25 mouse cellular contexts compared by ENCODE assay signal in the genomic region with DNA sequence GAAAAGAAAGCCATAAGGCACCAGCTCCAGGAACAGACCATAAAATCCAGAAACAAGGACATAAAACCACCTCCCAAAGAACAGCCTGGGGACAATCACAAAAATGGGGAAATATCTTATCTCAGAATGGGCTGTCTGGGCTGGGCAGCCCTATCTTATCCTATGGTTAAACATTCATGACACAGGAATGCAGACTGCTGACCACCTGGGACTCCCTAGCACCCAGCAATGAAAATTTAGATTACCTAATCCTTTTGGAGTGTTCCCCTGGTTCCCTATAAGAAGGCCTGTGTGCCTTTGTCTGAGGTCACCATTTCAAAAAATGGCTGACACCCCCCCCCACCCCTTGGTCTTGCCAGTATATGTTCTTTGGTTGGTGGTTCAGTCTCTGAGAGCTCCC. TPM values are rescaled to one million over a fixed set of nuclear protein-coding genes. Genes with fewer than 3 reads are reported as not detected.
DNase-seq lines count a peak whose midpoint lies in the region; ATAC-seq and TF ChIP-seq lines count a peak whose summit lies in the region.
"Had no signal": no experiment of that assay in that cellular context is flagged by ENCODE, and none has a peak within 500 bp of the region (broad histone marks: within the 10 kb centered on the region; RNA-seq: fewer than 3 reads in every experiment).

No protein-coding gene starts in this region.

- DNase-seq in stomach, postnatal 0 days (ENCODE audit: low spot score), result no peak
- DNase-seq in Patski (ENCODE audit: low read depth, low spot score), result no peak
- peak; percentile 48 for DNase-seq in yolk sac, embryonic 10.5 days (ENCODE audit: low spot score)
- no peak for DNase-seq in cerebellum, postnatal 10 days
- no peak for DNase-seq in right cerebral cortex, adult 18-20 months
- DNase-seq: adrenal gland, adult 2 months; adrenal gland, postnatal 36 days; cerebellum, adult 8-10 months; cerebellum, postnatal 36 days; embryo, embryonic 11 days; forebrain, postnatal 0 days; heart, postnatal 14 days; kidney, adult 18-20 months; kidney, postnatal 25 days; left cerebral cortex, postnatal 4 days; right cerebral cortex, postnatal 14 days had no signal

- H3K27me3 ChIP-seq in stomach, embryonic 14.5 days (ENCODE audit: control insufficient read depth, insufficient read depth, low read length), result no peaks in the 10 kb centered on the region
- no peaks in the 10 kb centered on the region for H3K27me3 ChIP-seq in stomach, postnatal 0 days (ENCODE audit: control insufficient read depth, insufficient read depth, low read length)
- H3K27me3 ChIP-seq in Patski, result no peaks in the 10 kb centered on the region
- H3K27me3 ChIP-seq in forebrain, embryonic 16.5 days (replicated peaks; ENCODE audit: control insufficient read depth, insufficient read depth, low read length), result no peaks in the 10 kb centered on the region
- H3K27me3 ChIP-seq: embryonic facial prominence, embryonic 12.5 days; kidney, embryonic 15.5 days; liver, embryonic 15.5 days; midbrain, embryonic 13.5 days had no signal

- peaks cover 61% of the 10 kb centered on the region for H3K79me2 ChIP-seq in macrophage (ENCODE audit: inconsistent target)

- no peak overlapping the region for H3K9ac ChIP-seq in stomach, embryonic 14.5 days (replicated peaks; ENCODE audit: low read depth, low read length)
- no peak overlapping the region for H3K9ac ChIP-seq in stomach, postnatal 0 days (ENCODE audit: low read length)
- no peak overlapping the region for H3K9ac ChIP-seq in forebrain, embryonic 16.5 days (replicated peaks; ENCODE audit: low read depth, low read length)
- H3K9ac ChIP-seq: embryonic facial prominence, embryonic 12.5 days; forebrain, postnatal 0 days; kidney, embryonic 15.5 days; liver, embryonic 15.5 days; midbrain, embryonic 13.5 days had no signal

- H3K9me3 ChIP-seq in stomach, embryonic 14.5 days (ENCODE audit: control insufficient read depth, low read depth, low read length), result no peaks in the 10 kb centered on the region
- H3K9me3 ChIP-seq in stomach, postnatal 0 days (ENCODE audit: control insufficient read depth, low read length), result no peaks in the 10 kb centered on the region
- H3K9me3 ChIP-seq in forebrain, embryonic 16.5 days (ENCODE audit: control insufficient read depth, low read length), result no peaks in the 10 kb centered on the region
- H3K9me3 ChIP-seq: embryonic facial prominence, embryonic 12.5 days; kidney, embryonic 15.5 days; liver, embryonic 15.5 days; midbrain, embryonic 13.5 days had no signal

- no peak overlapping the region for H3K27ac ChIP-seq in stomach, embryonic 14.5 days (ENCODE audit: low read length)
- no peak overlapping the region for H3K27ac ChIP-seq in stomach, postnatal 0 days (replicated peaks)
- peak overlapping the region; percentile 95 for H3K27ac ChIP-seq in macrophage
- no peak overlapping the region for H3K27ac ChIP-seq in forebrain, embryonic 16.5 days (ENCODE audit: low read length)
- H3K27ac ChIP-seq: embryonic facial prominence, embryonic 12.5 days; kidney, embryonic 15.5 days; layer of hippocampus, adult 2 months; midbrain, embryonic 13.5 days had no signal

- H3K4me1 ChIP-seq in stomach, embryonic 14.5 days (ENCODE audit: control insufficient read depth, insufficient read depth, low read length), result no peaks in the 10 kb centered on the region
- no peaks in the 10 kb centered on the region for H3K4me1 ChIP-seq in stomach, postnatal 0 days (replicated peaks; ENCODE audit: control insufficient read depth, insufficient read depth)
- H3K4me1 ChIP-seq in forebrain, embryonic 16.5 days (replicated peaks; ENCODE audit: control insufficient read depth, insufficient read depth, low read length), result no peaks in the 10 kb centered on the region
- H3K4me1 ChIP-seq: embryonic facial prominence, embryonic 12.5 days; kidney, embryonic 15.5 days; midbrain, embryonic 13.5 days had no signal

- POLR2A ChIA-PET in Patski (lab: Charles Lee), result interaction anchor here (0.8 to 1.2 kb wide), 2 partner anchors 55 to 492 kb away, joined by 4 to 5 read pairs; partner anchors contain the start of gene Phlda1

- ATAC-seq in stomach, embryonic 14.5 days (ENCODE audit: insufficient number of reproducible peaks, insufficient read depth, low FRiP score, low read depth), result peak; percentile 73; the same call in 1 of the 2 replicates
- no peak for ATAC-seq in stomach, postnatal 0 days (ENCODE audit: low FRiP score, low TSS enrichment)
- peak; percentile 58 for ATAC-seq in Patski
- ATAC-seq in forebrain, embryonic 16.5 days, result no peak
- ATAC-seq: forebrain, postnatal 0 days; hindbrain, embryonic 16.5 days; midbrain, embryonic 13.5 days had no signal

- in situ Hi-C loops in Patski (cut with MboI; ENCODE audit: low pct_unique_long_range_greater_than_20kb), result no loop called here

- no peaks in the 10 kb centered on the region for H3K36me3 ChIP-seq in stomach, embryonic 14.5 days (ENCODE audit: control insufficient read depth, insufficient read depth, low read length)
- no peaks in the 10 kb centered on the region for H3K36me3 ChIP-seq in stomach, postnatal 0 days (ENCODE audit: control insufficient read depth, insufficient read depth, low read length)
- no peaks in the 10 kb centered on the region for H3K36me3 ChIP-seq in macrophage (ENCODE audit: inconsistent target)
- H3K36me3 ChIP-seq in forebrain, embryonic 16.5 days (ENCODE audit: control insufficient read depth, insufficient read depth), result no peaks in the 10 kb centered on the region
- H3K36me3 ChIP-seq: embryonic facial prominence, embryonic 12.5 days; kidney, embryonic 15.5 days; liver, embryonic 15.5 days; midbrain, embryonic 13.5 days had no signal

- no peak overlapping the region for H3K4me3 ChIP-seq in stomach, embryonic 14.5 days (ENCODE audit: low read depth, low read length)
- H3K4me3 ChIP-seq in stomach, postnatal 0 days (ENCODE audit: low read depth, low read length), result no peak overlapping the region
- H3K4me3 ChIP-seq in macrophage (ENCODE audit: inconsistent target), result no peak overlapping the region
- H3K4me3 ChIP-seq in forebrain, embryonic 16.5 days (replicated peaks; ENCODE audit: low read length), result no peak overlapping the region
- H3K4me3 ChIP-seq: embryonic facial prominence, embryonic 12.5 days; kidney, embryonic 15.5 days; layer of hippocampus, adult 2 months; midbrain, embryonic 13.5 days had no signal

- CTCF ChIA-PET in Patski (lab: Charles Lee), result no interaction called here

- H3K4me2 ChIP-seq in stomach, embryonic 14.5 days (replicated peaks; ENCODE audit: low read depth, low read length), result no peak overlapping the region
- no peak overlapping the region for H3K4me2 ChIP-seq in stomach, postnatal 0 days (replicated peaks; ENCODE audit: low read depth)
- no peak overlapping the region for H3K4me2 ChIP-seq in forebrain, embryonic 16.5 days (ENCODE audit: low read length)
- H3K4me2 ChIP-seq: embryonic facial prominence, embryonic 12.5 days; kidney, embryonic 15.5 days; midbrain, embryonic 13.5 days had no signal

- TF ChIP-seq EP300 in stomach, postnatal 0 days (optimal IDR thresholded peaks at IDR 0.05), result no peak

- TF ChIP-seq CTCF in stomach, postnatal 0 days (IDR thresholded peaks at IDR 0.05; ENCODE audit: low read depth), result no peak
- no peak for TF ChIP-seq CTCF in Patski (IDR thresholded peaks at IDR 0.05)

RNA-seq across cellular contexts. Expression of gene Glipr1, which starts 4.8 kb away (rescaled TPM):
- 8.2 and 13.6 TPM in 2 replicates for polyA plus RNA-seq in stomach, embryonic 14.5 days (2014; fragmentation: Nextera tagmentation; extraction: Ambion mirVana)
- polyA plus RNA-seq in stomach, postnatal 0 days (2015; fragmentation: Nextera tagmentation; extraction: Ambion mirVana), result 12.9 and 16.0 TPM in 2 replicates
- polyA plus RNA-seq in Patski (2021) (81.1 TPM), macrophage (2018) (181 to 387 TPM (median 323 TPM) in 3 replicates)
- total RNA-seq in macrophage (2018; cell fraction: chromatin; rRNA removed), result 100 to 1,000 TPM in 10 of 26 experiments, 10 to 100 TPM in 16; 18.6 to 267 (median 69.2) TPM
- 100 to 1,000 TPM; 101 to 389 (median 242) TPM for total RNA-seq in macrophage (2018; cell fraction: cytosol; rRNA removed)
- total RNA-seq in macrophage (2018; cell fraction: nucleus; rRNA removed), result 100 to 1,000 TPM in 17 of 26 experiments, 10 to 100 TPM in 9; 50.3 to 384 (median 116) TPM
- polyA plus RNA-seq in forebrain, embryonic 16.5 days (2015; fragmentation: Nextera tagmentation; extraction: Ambion mirVana), result 0.42 and 1.0 TPM in 2 replicates

RNA-seq across cellular contexts. Expression of gene Krr1, which starts 25.2 kb away (rescaled TPM):
- 48.7 and 49.2 TPM in 2 replicates for polyA plus RNA-seq in stomach, embryonic 14.5 days (2014; fragmentation: Nextera tagmentation; extraction: Ambion mirVana)
- polyA plus RNA-seq in stomach, postnatal 0 days (2015; fragmentation: Nextera tagmentation; extraction: Ambion mirVana), result 17.6 and 18.6 TPM in 2 replicates
- polyA plus RNA-seq in Patski (2021) (37.9 TPM), macrophage (2018) (13.5 to 21.4 TPM (median 17.3 TPM) in 3 replicates)
- total RNA-seq in macrophage (2018; cell fraction: chromatin; rRNA removed), result 10 to 100 TPM in 22 of 26 experiments, 1 to 10 TPM in 4; 3.8 to 30.5 (median 14.8) TPM
- 10 to 100 TPM in 24 of 26 experiments, 1 to 10 TPM in 2; 7.9 to 18.8 (median 15.6) TPM for total RNA-seq in macrophage (2018; cell fraction: cytosol; rRNA removed)
- 10 to 100 TPM in 18 of 26 experiments, 1 to 10 TPM in 8; 6.6 to 26.5 (median 12.3) TPM for total RNA-seq in macrophage (2018; cell fraction: nucleus; rRNA removed)
- 51.1 and 56.2 TPM in 2 replicates for polyA plus RNA-seq in forebrain, embryonic 16.5 days (2015; fragmentation: Nextera tagmentation; extraction: Ambion mirVana)

Comparison
In these comparisons a context has a peak if more than half of its experiments do, and no peak if none do; other contexts are left out.
1. ATAC-seq: peak in stomach, embryonic 14.5 days (single experiment) and Patski (single experiment); none in stomach, postnatal 0 days (single experiment) and forebrain, embryonic 16.5 days (single experiment).